Mouse (Mus musculus) thymus, postnatal 36 days (tissue): ENCODE data around the gene Prrt1.

Experiments used
- DNase-seq, 2 experiments: peaks; one replicate each; pipeline ENCODE4 v3.0.0; 2022; ENCODE audit warnings: mixed read lengths in 2 of 2

Prrt1 gene

DNA sequence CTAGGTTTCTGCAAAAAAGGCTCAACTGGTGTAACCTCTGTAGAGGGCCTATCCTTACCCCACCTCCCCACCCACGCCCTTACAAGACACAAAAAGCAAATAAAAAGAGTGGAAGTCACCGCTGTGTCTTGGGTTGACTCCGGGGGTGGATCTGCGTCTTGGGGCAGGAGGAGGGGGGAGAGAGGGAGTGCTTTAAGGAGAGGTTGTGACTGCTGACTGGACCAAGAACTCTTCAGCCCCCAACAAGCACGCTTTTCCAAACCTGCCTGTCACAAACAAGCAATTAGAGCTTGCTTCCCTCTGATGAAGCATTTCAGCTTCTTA, 727 bp upstream of the Prrt1 start:
- peak; percentile 49 to 56 for DNase-seq

DNA sequence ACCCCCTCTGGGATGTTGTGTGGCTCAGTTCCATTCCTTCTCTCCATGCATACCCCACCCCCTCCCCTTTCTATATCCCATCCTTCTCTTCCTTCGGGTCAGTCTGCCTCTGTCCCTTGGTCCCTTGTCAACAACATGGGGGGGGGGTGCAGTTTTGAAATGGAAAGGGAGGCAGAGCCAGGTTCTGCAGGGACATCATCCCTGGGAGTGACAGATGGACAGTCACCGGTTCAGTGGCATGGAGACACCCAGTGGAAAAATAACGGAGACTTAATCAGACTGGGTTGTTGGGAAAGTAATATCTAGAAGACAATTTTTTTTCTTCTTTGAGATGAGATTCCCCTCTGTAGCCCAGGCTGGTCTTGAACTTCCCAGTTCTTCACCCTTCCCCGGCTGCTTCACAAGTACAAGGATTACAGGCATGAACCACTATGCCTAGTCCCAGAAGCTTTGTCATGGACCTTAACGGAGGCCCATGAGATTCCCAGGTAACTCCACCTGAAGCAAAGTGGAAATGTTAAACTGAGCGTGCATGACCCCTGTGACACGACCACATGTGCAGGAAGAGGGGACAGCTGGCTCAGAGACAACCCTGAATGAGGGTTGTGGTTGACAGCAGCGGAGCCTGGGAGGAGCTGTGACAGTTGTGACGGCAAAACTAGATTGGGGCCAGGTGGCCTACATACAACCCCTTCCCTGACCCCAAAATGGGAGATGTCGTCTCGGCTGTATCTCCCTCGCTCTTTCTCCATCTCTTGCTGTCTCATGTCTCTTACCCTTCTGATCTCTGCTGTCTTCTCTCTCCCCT, 667 bp downstream of the Prrt1 start:
- DNase-seq = peak; percentile 75 to 88

DNA sequence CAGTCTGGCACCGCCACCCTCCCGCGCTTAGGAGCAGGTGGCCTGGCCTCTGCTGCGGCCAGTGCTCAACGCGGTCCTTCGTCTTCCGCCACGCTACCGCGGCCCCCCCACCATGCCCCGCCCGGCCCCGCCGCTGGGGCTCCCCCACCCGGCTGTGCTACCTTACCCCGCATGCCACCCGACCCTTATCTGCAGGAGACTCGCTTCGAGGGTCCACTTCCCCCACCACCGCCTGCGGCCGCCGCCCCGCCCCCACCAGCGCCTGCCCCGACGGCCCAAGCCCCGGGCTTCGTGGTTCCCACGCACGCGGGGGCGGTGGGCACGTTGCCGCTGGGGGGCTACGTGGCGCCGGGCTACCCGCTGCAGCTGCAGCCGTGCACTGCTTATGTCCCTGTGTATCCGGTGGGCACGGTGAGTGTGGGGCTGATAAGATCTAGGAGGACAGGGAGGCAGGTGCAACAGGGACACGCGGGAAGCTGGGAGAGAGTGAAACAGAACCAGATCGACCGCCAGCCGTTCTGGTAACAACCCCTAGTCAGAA, 1.5 kb downstream of the Prrt1 start:
- peak; percentile 74 to 83 for DNase-seq

DNA sequence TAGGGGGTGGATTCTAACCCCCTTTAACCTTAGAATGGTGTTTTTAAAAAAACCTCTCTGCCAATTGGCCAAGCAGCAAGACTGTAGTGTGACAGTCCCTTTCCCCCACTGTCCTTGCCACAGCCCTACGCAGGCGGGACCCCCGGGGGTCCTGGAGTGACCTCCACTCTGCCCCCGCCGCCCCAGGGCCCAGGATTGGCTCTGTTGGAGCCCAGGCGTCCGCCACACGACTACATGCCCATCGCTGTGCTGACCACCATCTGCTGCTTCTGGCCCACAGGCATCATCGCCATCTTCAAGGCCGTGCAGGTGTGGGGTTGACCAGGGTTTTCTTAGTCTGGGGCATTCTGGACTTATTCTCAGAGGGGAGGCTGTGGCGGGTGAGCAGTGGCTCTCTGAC, 2.3 kb downstream of the Prrt1 start:
- peak; percentile 26 to 51 for DNase-seq

DNA sequence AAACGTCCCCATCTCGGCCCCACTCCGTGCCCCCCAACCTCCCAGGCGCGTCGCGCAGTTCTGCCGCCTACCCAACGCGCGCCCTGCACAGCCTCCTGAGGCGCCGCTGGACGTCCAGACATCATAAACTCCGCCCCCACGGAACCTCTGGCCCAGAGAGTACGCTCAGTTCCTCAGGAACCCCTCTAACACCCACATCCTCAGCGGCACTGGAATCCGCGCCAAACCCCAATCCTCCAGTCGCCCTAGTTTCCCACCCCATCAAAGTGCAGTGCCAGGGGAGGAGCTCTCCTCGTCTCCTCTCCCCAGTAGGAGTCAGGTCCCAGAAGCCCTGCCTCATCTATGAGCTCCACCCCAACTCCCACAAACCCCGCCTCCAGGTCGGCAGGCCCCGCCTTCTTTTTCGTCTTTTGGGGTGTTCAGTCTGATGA, 2.9 kb downstream of the Prrt1 start:
- peak; percentile 86 to 91 for DNase-seq

DNA sequence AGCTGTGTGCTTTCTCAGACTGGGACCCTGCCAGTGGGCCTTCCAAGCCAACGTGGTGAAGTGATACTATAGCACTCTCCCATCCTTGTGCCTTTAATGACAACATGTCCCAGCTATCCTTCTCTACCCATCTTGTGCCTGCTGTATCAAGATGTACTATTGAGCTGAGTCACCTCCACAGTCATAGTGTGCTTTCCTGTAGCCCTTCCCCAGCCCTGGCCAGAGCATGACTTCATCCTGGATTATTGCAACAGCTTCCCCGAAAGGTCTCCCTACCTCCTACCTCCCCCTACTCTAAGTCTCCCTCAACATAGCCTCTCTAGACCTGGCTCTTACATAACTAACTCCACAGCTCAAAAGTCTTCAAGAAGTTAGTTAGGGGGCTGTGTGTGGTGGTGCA, 6.3 kb downstream of the Prrt1 start:
- DNase-seq = no peak

DNA sequence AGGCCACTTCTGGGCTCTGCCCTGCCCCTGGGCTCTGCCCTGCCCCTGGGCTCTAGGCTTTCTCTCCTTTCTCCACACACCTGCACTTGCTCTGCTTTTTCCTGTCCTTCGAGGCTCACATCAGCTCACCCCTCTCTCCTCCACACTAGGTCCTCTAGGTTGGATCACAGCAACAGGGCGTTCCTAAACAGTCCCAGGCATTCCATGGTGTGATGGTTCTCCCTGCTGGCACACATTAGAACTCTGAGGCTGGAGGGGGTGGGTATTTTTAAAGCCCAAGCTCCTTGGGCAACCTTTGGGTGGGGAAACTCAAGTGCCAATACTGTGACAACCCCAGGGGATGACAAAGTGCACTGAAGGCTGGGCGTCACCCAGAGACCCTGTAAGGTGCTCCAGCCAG, 8.1 kb downstream of the Prrt1 start:
- DNase-seq = no peak

DNA sequence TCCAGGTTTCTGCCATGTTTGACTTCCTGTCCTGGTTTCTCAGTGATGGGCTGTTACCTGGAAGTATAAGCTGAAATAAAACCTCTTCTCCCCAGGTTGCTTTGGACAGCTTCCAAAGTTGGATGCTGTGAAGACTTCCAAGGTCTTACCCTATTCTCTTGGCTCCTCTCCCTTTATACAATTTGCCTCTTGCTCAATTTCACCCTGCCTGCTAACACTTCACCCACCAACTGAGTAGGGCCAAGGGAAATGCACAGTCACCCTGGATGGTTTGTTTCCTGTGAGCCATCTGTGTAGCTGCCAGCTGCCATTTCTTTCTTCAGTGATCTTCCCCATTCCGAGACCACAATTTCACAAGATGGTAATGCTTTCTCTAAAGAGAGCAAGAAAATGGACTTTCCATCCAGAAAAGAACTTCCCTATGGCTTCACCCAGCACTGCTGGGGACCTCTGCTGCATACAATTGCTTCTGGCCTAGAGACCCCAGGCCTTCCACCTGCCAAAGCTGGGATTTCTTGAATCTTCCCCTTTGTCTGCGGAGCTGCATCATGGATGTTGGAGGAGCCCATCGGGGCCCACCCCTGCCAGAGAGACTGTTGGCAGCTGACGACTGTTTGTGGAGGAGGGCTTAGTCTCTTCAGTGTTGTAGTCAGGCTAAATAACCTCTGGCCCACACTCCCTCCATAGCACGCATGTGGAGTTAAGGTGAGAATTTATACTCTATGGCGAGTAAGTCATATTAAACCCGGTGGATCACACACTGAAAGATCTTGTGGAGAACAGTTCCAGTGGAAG, 10.3 kb downstream of the Prrt1 start:
- no peak for DNase-seq

DNA sequence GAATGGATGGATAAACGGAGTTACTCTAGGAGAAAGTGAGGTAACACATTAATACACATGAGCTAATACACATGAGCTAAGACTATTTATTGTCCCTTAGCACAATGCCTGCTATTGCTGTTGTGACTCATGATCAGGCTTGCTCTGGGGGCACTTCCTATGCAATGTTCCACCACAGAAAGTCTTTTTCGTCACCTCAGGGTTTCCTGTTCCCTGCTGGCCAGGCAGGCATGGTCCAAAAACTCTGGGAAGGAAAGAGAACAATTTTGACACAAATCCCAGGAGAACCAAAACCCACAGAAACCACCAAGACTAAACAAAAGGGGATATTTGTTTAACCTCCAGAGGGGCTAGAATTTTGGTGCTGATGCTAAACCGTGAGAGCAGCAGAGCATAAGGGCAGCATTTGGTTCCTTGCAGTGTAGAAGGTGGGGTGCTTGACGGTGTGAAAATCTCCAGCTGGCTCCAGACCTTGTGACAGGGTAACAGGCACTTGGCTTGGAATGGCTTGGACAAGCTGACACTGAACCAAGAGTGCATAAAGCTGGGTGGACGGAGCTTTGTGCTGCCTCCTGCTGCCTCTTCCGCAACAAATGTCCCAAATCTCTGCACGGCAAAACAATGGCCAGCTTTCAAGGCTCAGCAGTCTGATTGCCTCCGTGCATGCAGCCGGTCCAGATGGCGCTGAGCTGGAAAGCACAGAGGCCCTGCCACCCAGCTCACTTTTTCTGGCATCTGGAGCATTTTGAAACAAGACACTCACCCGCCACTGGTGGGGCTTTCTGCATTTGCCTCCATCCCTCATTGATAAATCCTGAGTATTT, 11.7 kb downstream of the Prrt1 start:
- no peak for DNase-seq

DNA sequence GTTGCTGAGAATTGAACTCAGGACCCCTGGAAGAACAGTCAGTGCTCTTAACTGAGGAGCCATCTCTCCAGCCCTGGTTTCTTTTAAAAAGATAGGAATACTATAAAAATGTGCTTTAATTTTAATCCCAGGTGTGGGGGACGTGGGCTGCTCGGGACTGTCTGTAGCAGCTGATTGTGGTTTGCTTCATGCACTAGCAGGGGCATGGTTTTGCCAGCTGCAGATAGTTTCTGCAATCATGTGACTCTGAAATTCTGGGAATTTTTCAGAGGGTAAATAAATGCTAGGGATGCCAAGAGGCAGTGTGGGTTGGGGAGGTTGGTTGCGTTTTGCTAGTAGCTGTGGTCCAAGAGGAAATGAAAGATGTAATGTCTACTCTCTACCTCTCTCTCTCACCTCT, 12.6 kb downstream of the Prrt1 start:
- no peak for DNase-seq

DNA sequence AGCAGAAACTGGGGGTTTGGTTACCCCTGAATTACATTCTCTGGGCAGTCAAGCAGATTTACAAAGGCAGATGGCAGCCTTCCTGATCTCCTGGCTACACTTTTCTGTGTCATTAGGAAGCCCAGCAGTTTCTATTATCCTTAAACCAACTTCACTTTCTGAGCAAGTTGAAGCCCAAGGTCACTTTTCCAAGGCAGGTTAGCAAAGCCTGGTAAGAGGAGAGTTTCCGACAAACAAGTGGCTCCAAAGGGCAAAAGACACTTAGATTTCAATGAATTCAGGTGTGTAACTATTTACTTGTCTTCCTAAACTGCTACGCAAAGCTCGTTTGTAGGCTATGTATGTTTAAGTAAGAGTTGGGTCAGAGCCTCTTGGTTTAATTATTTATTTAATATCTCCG, 14.0 kb downstream of the Prrt1 start:
- DNase-seq = no peak

DNA sequence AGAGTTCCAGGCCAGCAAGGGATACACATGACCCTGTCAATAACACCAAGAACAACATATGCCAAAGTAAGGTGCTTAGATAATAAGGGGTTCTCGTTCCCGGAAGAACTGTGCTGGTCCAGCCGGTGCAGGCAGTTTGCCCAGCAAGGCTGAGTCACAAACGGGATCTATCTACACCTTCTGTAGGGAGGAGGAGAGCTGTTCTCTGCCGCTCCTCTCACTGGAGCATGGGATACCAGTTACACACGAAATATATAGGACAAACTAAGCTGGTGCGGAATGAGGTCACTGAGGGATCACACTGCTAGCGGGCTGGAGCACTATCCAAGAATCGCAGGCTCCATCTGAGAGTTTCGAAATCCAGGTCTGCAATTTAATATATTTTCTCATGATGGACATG, 14.6 kb downstream of the Prrt1 start:
- DNase-seq = no peak

DNA sequence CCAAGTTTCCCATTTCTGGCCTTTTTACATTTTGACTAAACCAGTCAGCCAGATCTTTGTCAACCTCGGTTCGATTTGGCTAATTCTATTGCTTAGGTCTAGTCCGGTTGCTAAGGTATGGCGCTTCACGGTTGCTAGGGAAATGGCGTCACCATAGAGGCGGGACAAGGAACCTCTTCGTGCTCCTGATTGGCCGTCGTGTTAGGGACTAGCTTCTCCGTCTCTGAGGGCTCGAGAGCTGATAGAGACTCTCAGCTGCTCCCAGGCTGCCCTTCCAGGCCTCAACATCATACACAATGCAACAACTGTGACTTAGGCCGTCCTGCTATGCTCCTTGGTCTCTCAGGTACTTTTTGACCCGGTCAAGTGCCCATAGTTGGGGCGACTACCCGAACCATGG, 15.3 kb downstream of the Prrt1 start, which contains the start of gene Fkbpl:
Fkbpl (plus strand) TSS at position 157 of the 400 bp plus-strand sequence.
- DNase-seq = peak; percentile 94

DNA sequence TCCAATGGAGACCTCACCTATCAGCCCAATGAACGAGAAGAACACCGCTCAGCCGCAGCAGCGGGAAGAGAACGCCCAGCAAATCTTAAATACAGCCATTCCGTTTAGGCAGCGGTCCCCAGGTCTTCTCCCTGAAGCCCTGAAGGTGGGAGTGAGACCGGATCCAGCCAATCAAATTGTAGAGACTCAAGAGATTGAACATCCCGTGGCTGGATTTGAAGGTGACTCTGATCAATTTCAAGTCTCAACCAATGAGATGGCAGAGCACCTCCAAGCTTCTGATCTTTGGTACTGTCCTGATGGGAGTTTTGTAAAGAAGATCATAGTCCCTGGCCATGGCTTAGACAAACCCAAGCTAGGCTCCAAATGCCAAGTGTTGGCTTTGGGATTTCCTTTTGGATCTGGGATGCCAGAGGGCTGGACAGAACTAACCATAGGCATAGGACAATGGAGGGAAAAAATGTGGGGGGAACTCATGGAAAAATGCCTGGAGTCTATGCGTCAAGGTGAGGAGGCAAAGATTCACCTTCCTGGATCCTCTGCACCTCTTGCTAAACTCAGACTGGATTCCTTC, 16.0 kb downstream of the Prrt1 start:
- DNase-seq = no peak

DNA sequence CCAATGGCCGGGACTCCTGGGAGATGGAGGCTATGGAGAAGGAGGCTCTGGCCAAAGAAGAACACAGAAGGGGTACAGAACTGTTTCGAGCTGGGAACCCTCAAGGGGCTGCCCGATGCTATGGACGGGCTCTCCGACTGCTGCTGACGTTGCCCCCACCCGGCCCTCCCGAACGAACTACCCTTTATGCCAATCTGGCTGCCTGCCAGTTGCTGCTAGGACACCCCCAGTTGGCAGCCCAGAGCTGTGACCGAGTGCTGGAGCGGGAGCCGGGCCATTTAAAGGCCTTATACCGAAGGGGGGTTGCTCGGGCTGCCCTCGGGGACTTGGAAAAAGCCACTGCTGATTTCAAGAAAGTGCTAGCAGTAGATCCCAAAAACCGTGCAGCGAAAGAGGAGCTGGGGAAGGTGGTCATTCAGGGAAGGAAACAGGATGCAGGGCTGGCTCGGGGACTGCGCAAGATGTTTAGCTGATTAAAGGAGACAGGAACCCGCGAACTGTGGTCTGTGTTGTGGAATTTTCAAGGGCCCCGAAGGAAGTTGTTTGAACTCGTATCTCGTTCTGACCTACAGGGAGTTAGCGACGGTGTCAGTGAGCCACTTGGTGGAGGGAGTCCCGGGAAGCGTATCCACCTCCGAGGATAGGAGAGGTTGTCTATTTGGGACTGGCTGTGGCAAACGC, 16.6 kb downstream of the Prrt1 start:
- no peak for DNase-seq

DNA sequence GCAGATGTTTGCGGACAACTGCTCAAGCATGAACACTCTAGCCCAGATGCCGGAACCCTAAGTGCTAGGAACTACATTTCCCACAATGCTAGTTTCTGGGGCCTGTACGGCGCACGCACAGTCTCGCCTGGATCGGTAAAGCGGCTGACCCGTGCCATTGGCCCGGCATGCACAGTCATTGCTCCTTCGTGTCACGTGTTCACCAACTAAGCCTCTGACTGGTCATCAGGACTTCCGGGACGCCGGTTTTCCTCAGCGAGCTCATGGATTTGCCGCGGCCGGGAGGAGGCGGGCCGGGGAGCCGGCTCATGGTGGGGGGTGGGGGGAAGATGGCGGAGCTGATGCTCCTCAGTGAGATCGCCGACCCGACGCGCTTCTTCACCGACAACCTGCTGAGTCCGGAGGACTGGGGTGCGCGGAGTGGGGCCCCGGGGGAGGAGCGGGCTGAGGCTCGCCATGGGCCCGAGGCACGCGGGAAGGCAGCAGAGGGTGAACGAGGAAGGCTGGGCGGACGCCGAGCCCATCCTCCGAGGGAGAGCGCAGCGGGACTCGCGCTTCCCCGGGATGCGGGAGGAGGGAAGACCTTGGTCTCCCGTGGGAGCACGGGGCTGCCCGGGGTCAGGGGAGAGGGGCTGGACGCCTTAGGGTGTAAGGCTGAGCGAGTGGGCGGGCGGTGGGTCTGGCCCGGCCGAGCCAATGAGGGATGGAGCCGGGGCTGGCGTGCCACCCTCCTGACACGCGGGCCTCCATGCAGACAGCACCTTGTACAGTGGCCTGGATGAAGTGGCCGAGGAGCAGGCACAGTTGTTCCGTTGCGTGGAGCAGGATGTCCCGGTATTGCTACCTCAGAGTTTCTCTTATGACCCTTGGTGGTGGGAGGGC, 17.8 kb downstream of the Prrt1 start, which contains the start of gene Atf6b:
Atf6b (plus strand) TSS at position 241 of the 882 bp plus-strand sequence.
- peak; percentile 88 to 96 for DNase-seq

DNA sequence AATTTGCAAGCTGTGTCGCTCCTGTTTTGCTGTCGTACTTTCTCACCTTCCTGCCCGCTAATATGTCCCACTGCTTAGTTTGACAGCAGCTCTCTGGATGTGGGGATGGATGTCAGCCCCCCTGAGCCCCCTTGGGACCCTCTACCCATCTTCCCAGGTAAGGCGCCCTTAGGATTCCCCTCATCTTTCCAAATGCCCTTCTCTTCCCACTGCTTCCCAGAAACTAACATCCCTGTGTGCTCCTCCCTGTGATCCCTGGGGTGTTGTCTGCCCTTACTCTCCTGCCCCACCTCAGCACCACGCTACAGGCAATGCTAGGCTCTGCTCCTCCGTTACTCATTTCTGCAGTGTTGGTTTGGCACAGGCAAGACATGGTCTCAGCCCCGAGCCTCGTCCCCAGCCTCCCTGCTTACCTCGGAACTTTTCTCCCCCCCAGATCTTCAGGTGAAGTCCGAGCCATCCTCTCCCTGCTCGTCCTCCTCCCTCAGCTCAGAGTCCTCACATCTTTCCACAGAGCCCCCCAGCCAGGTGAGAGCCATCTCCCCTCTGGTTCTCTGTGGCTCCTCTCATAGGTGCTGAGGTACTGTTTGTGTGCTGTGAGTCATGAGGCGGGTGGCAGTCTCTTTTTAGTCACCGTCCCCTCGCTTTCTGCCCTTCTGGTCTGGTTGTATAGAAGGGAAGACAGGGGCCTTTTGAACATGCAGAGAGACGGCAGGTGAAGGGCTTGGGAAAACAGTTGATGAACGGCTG, 19.0 kb downstream of the Prrt1 start:
- peak in 1 of 2 experiments; percentile 9 for DNase-seq

DNA sequence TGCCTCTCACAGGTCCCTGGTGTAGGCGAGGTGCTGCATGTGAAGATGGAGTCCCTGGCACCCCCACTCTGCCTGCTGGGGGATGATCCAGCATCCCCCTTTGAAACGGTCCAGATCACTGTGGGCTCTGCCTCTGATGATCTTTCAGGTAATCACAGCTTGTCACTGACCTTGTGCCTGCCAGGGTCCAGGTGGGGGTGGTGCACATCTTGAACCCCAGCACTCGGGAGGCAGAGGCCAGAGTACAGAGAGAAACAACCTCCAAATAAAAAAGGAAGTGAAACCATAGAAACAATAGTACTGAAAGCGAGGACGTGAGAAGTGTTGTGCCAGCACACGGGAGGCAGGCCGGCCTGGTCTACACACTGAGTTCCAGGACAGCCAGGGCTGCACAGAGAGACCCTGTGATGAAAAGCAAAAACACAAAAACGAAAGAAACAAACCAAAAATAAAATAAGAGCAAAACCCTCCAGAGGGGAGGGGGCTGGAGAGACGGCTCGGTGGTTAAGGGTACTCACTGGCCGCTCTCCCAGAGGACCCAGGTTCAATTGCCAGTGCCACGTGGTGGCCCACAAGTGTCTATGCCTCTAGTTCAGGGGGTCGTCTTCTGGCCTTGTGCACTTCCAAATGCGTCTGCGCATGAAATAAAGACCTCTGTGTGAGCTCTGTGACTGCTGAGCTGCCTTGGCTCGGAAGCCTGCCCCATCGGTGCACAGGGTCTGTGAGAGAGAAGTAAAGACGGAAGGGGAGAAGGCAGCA, 20.0 kb downstream of the Prrt1 start:
- DNase-seq = no peak

DNA sequence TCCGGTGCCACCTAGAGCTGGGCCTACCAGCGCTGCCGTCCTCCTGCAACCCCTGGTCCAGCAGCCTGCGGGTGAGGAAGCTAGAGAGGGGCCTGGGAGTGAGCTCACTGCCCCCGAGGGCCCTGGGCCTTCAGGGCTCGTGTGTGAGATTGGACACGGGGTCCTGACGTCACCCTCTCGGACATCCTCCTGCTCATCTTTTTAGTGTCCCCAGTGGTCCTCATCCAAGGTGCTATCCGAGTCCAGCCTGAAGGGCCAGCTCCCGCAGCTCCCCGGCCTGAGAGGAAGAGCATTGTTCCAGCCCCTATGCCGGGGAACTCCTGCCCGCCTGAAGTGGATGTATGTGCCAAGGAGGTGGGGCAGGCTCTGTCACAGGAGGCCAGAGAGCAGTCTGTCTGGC, 21.4 kb downstream of the Prrt1 start:
- no peak for DNase-seq
